Mouse (Mus musculus) liver, embryonic 11.5 days (tissue): Measurements from ENCODE around the gene Themis. TPM values are rescaled to one million over a fixed set of nuclear protein-coding genes. Genes with fewer than 3 reads are reported as not detected.

ENCODE experiments used
- ATAC-seq: fragments of 200-750 bp; cut with Nextera tagmentation; replicated peaks from 2 replicates; pipeline ENCODE4 v1.8.0; 2017; ENCODE audit warnings: moderate number of reproducible peaks, mild to moderate bottlenecking, moderate TSS enrichment, moderate library complexity; ENCODE audit not compliant: low FRiP score
- DNase-seq: peaks from one replicate; pipeline ENCODE4 v3.0.0-alpha.2; 2017; ENCODE audit warnings: low spot score
- H3K27ac ChIP-seq: fragments of 300-500 bp; sonication (generic); 2 replicates; pipeline ENCODE4 v1.5.1; 2014; ENCODE audit warnings: mild to moderate bottlenecking, low read depth, low read length, control low read depth
- H3K27me3 ChIP-seq: fragments of 300-500 bp; sonication (generic); replicated peaks from 2 replicates; pipeline ENCODE4 v1.6.1; 2014; ENCODE audit warnings: low read length, mixed read lengths; ENCODE audit not compliant: control insufficient read depth, insufficient read depth
- H3K36me3 ChIP-seq: fragments of 300-500 bp; sonication (generic); 2 replicates; pipeline ENCODE4 v1.6.1; 2014; ENCODE audit warnings: mild to moderate bottlenecking, low read length, moderate library complexity, mixed read lengths; ENCODE audit not compliant: control insufficient read depth, insufficient read depth
- H3K4me1 ChIP-seq: fragments of 300-500 bp; sonication (generic); replicated peaks from 2 replicates; pipeline ENCODE4 v1.6.1; 2014; ENCODE audit warnings: low read length, mixed read lengths; ENCODE audit not compliant: control insufficient read depth, insufficient read depth
- H3K4me2 ChIP-seq: fragments of 300-500 bp; sonication (generic); 2 replicates; pipeline ENCODE4 v1.6.1; 2014; ENCODE audit warnings: mild to moderate bottlenecking, control low read depth, moderate library complexity
- H3K4me3 ChIP-seq: fragments of 300-500 bp; sonication (generic); 2 replicates; pipeline ENCODE4 v1.5.1; 2014; ENCODE audit warnings: low read depth, low read length, control low read depth
- H3K9ac ChIP-seq: fragments of 300-500 bp; sonication (generic); 2 replicates; pipeline ENCODE4 v1.6.1; 2014; ENCODE audit warnings: low read depth, low read length, control low read depth
- H3K9me3 ChIP-seq: fragments of 300-500 bp; sonication (generic); 2 replicates; pipeline ENCODE4 v1.6.1; 2016; ENCODE audit warnings: low read length, inconsistent platforms, mixed read lengths; ENCODE audit not compliant: control insufficient read depth
- WGBS: fragments of 180-500 bp; shearing (Covaris S2); extraction: QIAGEN DNeasy Blood & Tissue Kit; methylation state at CpG from one replicate; pipeline ENCODE4 v1.1.7; 2014; 5-methylcytosine and 5-hydroxymethylcytosine counted together
- polyA plus RNA-seq: library from polyadenylated mRNA; unstranded; fragments of >200 nt; fragmentation: Nextera tagmentation; extraction: Ambion mirVana; gene quantifications from 2 replicates; pipeline ENCODE4 v1.2.1, GENCODE M21; 2014

The Themis gene
- polyA plus RNA-seq, 1 experiment from 2014 or later: not detected

GRCm38 (mm10) chr10:28890886-28891285, 222.7 kb downstream of the Themis start:
- Histone ChIP-seq H3K9me3 (no peaks in the 10 kb centered on the region), H3K4me2 (no peak overlapping the region), H3K4me3 (no peak overlapping the region), H3K36me3 (no peaks in the 10 kb centered on the region), H3K4me1 (no peaks in the 10 kb centered on the region), H3K27me3 (no peaks in the 10 kb centered on the region), H3K9ac (no peak overlapping the region), H3K27ac (no peak overlapping the region)
- DNase-seq: no peak
- ATAC-seq: no peak
- WGBS: 78% methylated on average over 2 of the region's 2 CpGs

GRCm38 (mm10) chr10:28898351-28898750, 230.2 kb downstream of the Themis start:
- DNase-seq (no peak), ATAC-seq (no peak)
- Histone ChIP-seq H3K4me3 (no peak overlapping the region), H3K9me3 (no peaks in the 10 kb centered on the region), H3K4me1 (no peaks in the 10 kb centered on the region), H3K27ac (no peak overlapping the region), H3K4me2 (no peak overlapping the region), H3K9ac (no peak overlapping the region), H3K36me3 (no peaks in the 10 kb centered on the region), H3K27me3 (no peaks in the 10 kb centered on the region)
- WGBS: 64% methylated on average over 1 of the region's 1 CpGs
